Mouse (Mus musculus): ENCODE data around the gene Dnah6.

GRCm38 (mm10) chr6:73042278-73042677, 179.2 kb downstream of the Dnah6 start:
- TF ChIP-seq CTCF (IDR thresholded peaks at IDR 0.05; ENCODE audit: low read depth, low read length) (no peak), GATA1 (IDR thresholded peaks at IDR 0.05; ENCODE audit: borderline replicate concordance, low read length) (no peak), TAL1 (conservative IDR thresholded peaks at IDR 0.05; ENCODE audit: low read depth, low read length) (no peak), GATA2 (IDR thresholded peaks at IDR 0.05; ENCODE audit: borderline replicate concordance, low read depth, low read length) (no peak), POLR2AphosphoS5 (IDR thresholded peaks at IDR 0.05; ENCODE audit: insufficient replicate concordance, low read depth, low read length) (no peak)

All from G1E (cell line).